Mouse (Mus musculus) myocyte (in vitro differentiated cells): ENCODE data around the gene Gm20696.

Experiments
- CEBPB ChIP-seq: IDR thresholded peaks from 2 replicates; pipeline ENCODE4 v1.6.1; 2011; ENCODE audit warnings: mild to moderate bottlenecking, moderate library complexity; ENCODE audit not compliant: poor library complexity, insufficient read depth, severe bottlenecking
- E2F4 ChIP-seq: IDR thresholded peaks from one replicate; pipeline ENCODE4 v1.6.1; 2011; ENCODE audit warnings: mild to moderate bottlenecking, control low read depth, moderate library complexity; ENCODE audit not compliant: insufficient read depth
- MAX ChIP-seq: IDR thresholded peaks from one replicate; pipeline ENCODE4 v1.6.1; 2011; ENCODE audit warnings: low read depth, mild to moderate bottlenecking, control low read depth
- MYOD1 ChIP-seq, 3 experiments: IDR thresholded peaks; one replicate each; pipeline ENCODE4 v1.6.1; 2011; ENCODE audit warnings: control low read depth in 2 of 3, low read depth in 2 of 3, mild to moderate bottlenecking in 2 of 3, moderate library complexity in 1 of 3; ENCODE audit not compliant: insufficient read length in 2 of 3, control insufficient read depth in 1 of 3
- MYOG ChIP-seq, 3 experiments: IDR thresholded peaks; one replicate each; pipeline ENCODE4 v1.6.1; 2011; ENCODE audit warnings: control low read depth in 2 of 3, low read depth in 2 of 3, mild to moderate bottlenecking in 2 of 3; ENCODE audit not compliant: insufficient read length in 2 of 3, control insufficient read depth in 1 of 3, insufficient read depth in 1 of 3
- POLR2A ChIP-seq: IDR thresholded peaks from one replicate; pipeline ENCODE4 v1.6.1; 2011; ENCODE audit warnings: low read depth, mild to moderate bottlenecking, control low read depth, moderate library complexity; ENCODE audit not compliant: insufficient read length
- REST ChIP-seq: IDR thresholded peaks from one replicate; pipeline ENCODE4 v1.6.1; 2011; ENCODE audit warnings: mild to moderate bottlenecking, control low read depth, moderate library complexity; ENCODE audit not compliant: insufficient read depth, insufficient read length
- TCF12 ChIP-seq: IDR thresholded peaks from one replicate; pipeline ENCODE4 v1.6.1; 2011; ENCODE audit warnings: mild to moderate bottlenecking, control low read depth; ENCODE audit not compliant: poor library complexity, insufficient read depth, severe bottlenecking
- TCF3 ChIP-seq: IDR thresholded peaks from one replicate; pipeline ENCODE4 v1.6.1; 2011; ENCODE audit warnings: low read depth, control low read depth; ENCODE audit not compliant: insufficient read length
- USF1 ChIP-seq: IDR thresholded peaks from one replicate; pipeline ENCODE4 v1.6.1; 2011; ENCODE audit warnings: low read depth, mild to moderate bottlenecking, control low read depth, moderate library complexity

DNA sequence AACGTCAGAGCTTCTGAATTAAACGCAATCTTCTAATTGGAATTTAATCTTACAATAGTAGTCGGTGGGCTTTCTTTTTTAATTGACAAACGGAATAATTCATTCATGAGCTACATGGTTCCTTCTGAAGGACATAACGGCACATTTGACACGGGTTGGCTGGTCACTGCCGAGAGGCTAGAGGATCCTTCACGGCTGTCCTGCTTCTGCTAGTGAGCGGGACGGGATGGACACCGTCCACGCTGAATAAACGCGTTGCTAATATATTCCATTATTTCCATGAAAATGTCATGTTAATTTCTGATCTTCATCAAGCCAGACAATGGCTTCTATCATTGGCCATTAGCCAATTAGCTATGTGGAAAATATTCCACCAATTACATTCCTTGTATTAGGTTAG lies 236.0 kb downstream of the Gm20696 start:
- TF ChIP-seq POLR2A (no peak), TCF12 (no peak), USF1 (no peak), MYOD1 (IDR thresholded peaks at IDR 0.05; ENCODE audit: control insufficient read depth in 1 of 3, insufficient read length in 2 of 3, low read depth in 2 of 3) (no peak), TCF3 (no peak), MYOG (IDR thresholded peaks at IDR 0.05; ENCODE audit: control insufficient read depth in 1 of 3, insufficient read depth in 1 of 3, insufficient read length in 2 of 3, low read depth in 2 of 3) (no peak), CEBPB (no peak), MAX (no peak), E2F4 (no peak), REST (no peak)
